Mouse (Mus musculus): ENCODE data around the gene Hcar2. TPM values are rescaled to one million over a fixed set of nuclear protein-coding genes. Genes with fewer than 3 reads are reported as not detected.

Hcar2 gene
- polyA plus RNA-seq, 1 experiment, result 1.9 TPM

GRCm38 (mm10) chr5:123883891-123884290, 18.6 kb upstream of the Hcar2 start:
- DNase-seq, result no peak
- no peak overlapping the region for H3K27ac ChIP-seq (ENCODE audit: insufficient read depth, low read depth, low read length)
- WGBS, result 59% methylated on average over 7 of the region's 7 CpGs
- no peaks in the 10 kb centered on the region for H3K4me1 ChIP-seq (ENCODE audit: control insufficient read depth, insufficient read depth, low read length)
- no peaks in the 10 kb centered on the region for H3K36me3 ChIP-seq (ENCODE audit: control insufficient read depth, insufficient read depth, low read length)
- no peak overlapping the region for H3K4me3 ChIP-seq (ENCODE audit: insufficient read depth, low read depth, low read length)
- TF ChIP-seq POLR2A (IDR thresholded peaks at IDR 0.05; ENCODE audit: low read depth, low read length) (no peak), CTCF (conservative IDR thresholded peaks at IDR 0.05; ENCODE audit: insufficient read depth, insufficient read length, low read depth, low read length) (no peak)
- H3K27me3 ChIP-seq (replicated peaks; ENCODE audit: control insufficient read depth, insufficient read depth, low read length), result no peaks in the 10 kb centered on the region

DNA sequence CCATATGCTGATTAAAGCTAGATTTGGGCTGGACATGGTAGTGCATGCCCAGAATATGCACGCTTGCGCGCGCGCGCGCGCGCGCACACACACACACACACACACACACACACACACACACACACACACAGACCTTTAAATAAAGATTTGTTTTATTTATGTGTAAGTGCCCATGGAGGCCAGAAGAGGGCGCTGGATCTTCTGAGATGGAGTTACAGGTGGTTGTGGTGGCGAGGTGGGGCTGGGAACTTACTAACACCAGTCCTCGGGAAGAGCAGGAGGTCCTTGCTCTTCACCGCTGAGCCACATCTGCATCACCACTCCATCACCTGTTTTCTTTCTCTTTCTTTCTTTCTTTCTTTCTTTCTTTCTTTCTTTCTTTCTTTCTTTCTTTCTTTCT, 15.5 kb upstream of the Hcar2 start:
- no peak overlapping the region for H3K27ac ChIP-seq (ENCODE audit: insufficient read depth, low read depth, low read length)
- H3K36me3 ChIP-seq (ENCODE audit: control insufficient read depth, insufficient read depth, low read length), result no peaks in the 10 kb centered on the region
- H3K27me3 ChIP-seq (replicated peaks; ENCODE audit: control insufficient read depth, insufficient read depth, low read length), result no peaks in the 10 kb centered on the region
- no peaks in the 10 kb centered on the region for H3K4me1 ChIP-seq (ENCODE audit: control insufficient read depth, insufficient read depth, low read length)
- DNase-seq, result no peak
- TF ChIP-seq POLR2A (IDR thresholded peaks at IDR 0.05; ENCODE audit: low read depth, low read length) (no peak), CTCF (conservative IDR thresholded peaks at IDR 0.05; ENCODE audit: insufficient read depth, insufficient read length, low read depth, low read length) (no peak)
- no peak overlapping the region for H3K4me3 ChIP-seq (ENCODE audit: insufficient read depth, low read depth, low read length)
- 89% methylated on average over 14 of the region's 14 CpGs for WGBS

GRCm38 (mm10) chr5:123879928-123880327, 14.6 kb upstream of the Hcar2 start, which contains the start of gene Hcar1:
Gene Hcar1, minus strand, starts transcription at chr5:123880020.
- H3K27me3 ChIP-seq (replicated peaks; ENCODE audit: control insufficient read depth, insufficient read depth, low read length), result no peaks in the 10 kb centered on the region
- WGBS, result 19% methylated on average over 12 of the region's 12 CpGs
- no peaks in the 10 kb centered on the region for H3K4me1 ChIP-seq (ENCODE audit: control insufficient read depth, insufficient read depth, low read length)
- H3K27ac ChIP-seq (ENCODE audit: insufficient read depth, low read depth, low read length), result peak within 1 kb of the TSS; percentile 64
- peak; percentile 54 for DNase-seq
- H3K4me3 ChIP-seq (ENCODE audit: insufficient read depth, low read depth, low read length), result peak within 1 kb of the TSS; percentile 46
- H3K36me3 ChIP-seq (ENCODE audit: control insufficient read depth, insufficient read depth, low read length), result no peaks in the 10 kb centered on the region
- TF ChIP-seq CTCF (conservative IDR thresholded peaks at IDR 0.05; ENCODE audit: insufficient read depth, insufficient read length, low read depth, low read length) (no peak), POLR2A (IDR thresholded peaks at IDR 0.05; ENCODE audit: low read depth, low read length) (no peak)

GRCm38 (mm10) chr5:123878056-123878455, 12.8 kb upstream of the Hcar2 start:
- Histone ChIP-seq H3K4me3 (ENCODE audit: insufficient read depth, low read depth, low read length) (peak overlapping the region; percentile 46), H3K4me1 (ENCODE audit: control insufficient read depth, insufficient read depth, low read length) (no peaks in the 10 kb centered on the region), H3K27ac (ENCODE audit: insufficient read depth, low read depth, low read length) (peak overlapping the region; percentile 48), H3K27me3 (replicated peaks; ENCODE audit: control insufficient read depth, insufficient read depth, low read length) (no peaks in the 10 kb centered on the region), H3K36me3 (ENCODE audit: control insufficient read depth, insufficient read depth, low read length) (no peaks in the 10 kb centered on the region)
- no peak for TF ChIP-seq CTCF (conservative IDR thresholded peaks at IDR 0.05; ENCODE audit: insufficient read depth, insufficient read length, low read depth, low read length)
- TF ChIP-seq POLR2A (IDR thresholded peaks at IDR 0.05; ENCODE audit: low read depth, low read length), result no peak
- DNase-seq, result no peak
- WGBS, result 6% methylated on average over 14 of the region's 14 CpGs

DNA sequence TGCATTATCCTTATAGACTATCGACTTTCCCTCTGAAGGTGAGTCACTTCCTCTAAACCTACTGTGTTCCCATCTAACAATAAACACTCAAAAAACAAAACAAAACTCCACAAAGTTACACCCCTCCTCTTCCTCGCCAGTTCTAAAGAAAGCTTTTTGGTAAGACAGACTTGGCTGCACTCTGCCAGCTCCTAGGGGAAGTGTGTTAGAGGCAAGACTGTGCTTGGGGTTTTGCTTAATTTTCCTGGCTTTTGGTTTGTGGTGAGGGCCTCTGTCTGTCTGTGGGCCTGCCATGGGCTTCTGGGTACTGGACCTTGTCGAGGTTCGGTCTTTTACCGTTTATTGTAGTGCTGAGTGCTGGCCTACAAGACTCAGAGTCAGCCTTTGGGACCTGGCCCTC, 8.9 kb upstream of the Hcar2 start:
- Histone ChIP-seq H3K36me3 (ENCODE audit: control insufficient read depth, insufficient read depth, low read length) (no peaks in the 10 kb centered on the region), H3K4me1 (ENCODE audit: control insufficient read depth, insufficient read depth, low read length) (no peaks in the 10 kb centered on the region), H3K27me3 (replicated peaks; ENCODE audit: control insufficient read depth, insufficient read depth, low read length) (no peaks in the 10 kb centered on the region), H3K27ac (ENCODE audit: insufficient read depth, low read depth, low read length) (no peak overlapping the region), H3K4me3 (ENCODE audit: insufficient read depth, low read depth, low read length) (no peak overlapping the region)
- 81% methylated on average over 5 of the region's 5 CpGs for whole genome bisulfite sequencing
- no peak for DNase-seq
- no peak for TF ChIP-seq POLR2A (IDR thresholded peaks at IDR 0.05; ENCODE audit: low read depth, low read length)
- TF ChIP-seq CTCF (conservative IDR thresholded peaks at IDR 0.05; ENCODE audit: insufficient read depth, insufficient read length, low read depth, low read length), result no peak

DNA sequence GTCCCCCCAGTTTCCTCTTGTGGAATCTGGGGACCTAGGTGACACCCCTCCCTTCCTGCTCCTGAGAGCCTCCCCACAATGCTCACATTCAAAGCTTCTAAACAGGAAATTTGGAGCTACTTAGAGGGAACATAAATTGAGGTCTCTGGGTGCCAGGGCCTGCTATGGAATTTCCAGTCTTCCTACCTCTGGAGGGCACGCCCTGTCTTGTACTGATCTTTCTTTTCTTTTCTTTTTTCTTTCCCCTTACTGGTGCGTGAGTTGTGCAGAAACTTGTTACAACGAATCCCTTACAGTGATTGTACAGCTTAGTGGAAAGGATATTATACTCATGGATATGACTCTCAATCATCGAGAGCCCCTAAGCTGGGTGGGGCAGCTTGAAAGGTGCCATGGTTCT, 4.3 kb upstream of the Hcar2 start:
- Histone ChIP-seq H3K27me3 (replicated peaks; ENCODE audit: control insufficient read depth, insufficient read depth, low read length) (no peaks in the 10 kb centered on the region), H3K27ac (ENCODE audit: insufficient read depth, low read depth, low read length) (no peak overlapping the region), H3K4me1 (ENCODE audit: control insufficient read depth, insufficient read depth, low read length) (no peaks in the 10 kb centered on the region), H3K4me3 (ENCODE audit: insufficient read depth, low read depth, low read length) (no peak overlapping the region), H3K36me3 (ENCODE audit: control insufficient read depth, insufficient read depth, low read length) (no peaks in the 10 kb centered on the region)
- WGBS, result 82% methylated on average over 4 of the region's 4 CpGs
- DNase-seq, result no peak
- no peak for TF ChIP-seq CTCF (conservative IDR thresholded peaks at IDR 0.05; ENCODE audit: insufficient read depth, insufficient read length, low read depth, low read length)
- TF ChIP-seq POLR2A (IDR thresholded peaks at IDR 0.05; ENCODE audit: low read depth, low read length), result no peak

- TF ChIP-seq POLR2A (IDR thresholded peaks at IDR 0.05; ENCODE audit: low read depth, low read length) (no peak), CTCF (conservative IDR thresholded peaks at IDR 0.05; ENCODE audit: insufficient read depth, insufficient read length, low read depth, low read length) (no peak)
- no peak for DNase-seq
- H3K27ac ChIP-seq (ENCODE audit: insufficient read depth, low read depth, low read length), result no peak overlapping the region
- H3K4me1 ChIP-seq (ENCODE audit: control insufficient read depth, insufficient read depth, low read length), result no peaks in the 10 kb centered on the region
- H3K27me3 ChIP-seq (replicated peaks; ENCODE audit: control insufficient read depth, insufficient read depth, low read length), result no peaks in the 10 kb centered on the region
- WGBS, result 74% methylated on average over 4 of the region's 4 CpGs
- H3K4me3 ChIP-seq (ENCODE audit: insufficient read depth, low read depth, low read length), result no peak overlapping the region
- no peaks in the 10 kb centered on the region for H3K36me3 ChIP-seq (ENCODE audit: control insufficient read depth, insufficient read depth, low read length)
These were observed 1.2 kb upstream of the Hcar2 start for GRCm38 (mm10) chr5:123866457-123866856.

Measured in kidney, adult 2 months (tissue).